Mouse (Mus musculus): ENCODE measurements at regions not wholly inside any gene's neighbourhood (a gene's known extent, or its start where the extent isn't known, plus 50 kb on each side); places are given as distances from the start of the nearest gene placed in this dataset.

- H3K4me3 ChIP-seq, result no peak overlapping the region
- H3K9ac ChIP-seq (replicated peaks), result no peak overlapping the region
- WGBS, result 44% methylated on average over 3 of the region's 3 CpGs
- H3K4me2 ChIP-seq (replicated peaks), result no peak overlapping the region
- no peaks in the 10 kb centered on the region for H3K36me3 ChIP-seq
- no peak; the same call in 1 of the 2 replicates for ATAC-seq (replicated peaks)
- H3K27me3 ChIP-seq, result no peaks in the 10 kb centered on the region
- peak overlapping the region; percentile 46 for H3K27ac ChIP-seq (replicated peaks)
- peaks cover 26% of the 10 kb centered on the region for H3K4me1 ChIP-seq
- H3K9me3 ChIP-seq, result no peaks in the 10 kb centered on the region
These were observed 147.3 kb downstream of the Dyrk2 start for GRCm38 (mm10) chr10:118722671-118723070.

- WGBS, result 92% methylated on average over 4 of the region's 4 CpGs
- no peaks in the 10 kb centered on the region for H3K36me3 ChIP-seq
- H3K27me3 ChIP-seq, result no peaks in the 10 kb centered on the region
- no peaks in the 10 kb centered on the region for H3K4me1 ChIP-seq
- ATAC-seq (replicated peaks), result no peak
- no peaks in the 10 kb centered on the region for H3K9me3 ChIP-seq
- no peak overlapping the region for H3K4me2 ChIP-seq (replicated peaks)
- no peak overlapping the region for H3K4me3 ChIP-seq
- H3K9ac ChIP-seq (replicated peaks), result no peak overlapping the region
- no peak overlapping the region for H3K27ac ChIP-seq (replicated peaks)
These were observed 133.9 kb downstream of the Dyrk2 start for GRCm38 (mm10) chr10:118736093-118736492.

- no peak overlapping the region for H3K4me2 ChIP-seq (replicated peaks)
- H3K36me3 ChIP-seq, result no peaks in the 10 kb centered on the region
- H3K4me1 ChIP-seq, result no peaks in the 10 kb centered on the region
- ATAC-seq (replicated peaks), result no peak
- H3K4me3 ChIP-seq, result no peak overlapping the region
- no peaks in the 10 kb centered on the region for H3K27me3 ChIP-seq
- H3K9ac ChIP-seq (replicated peaks), result no peak overlapping the region
- no peak overlapping the region for H3K27ac ChIP-seq (replicated peaks)
- no peaks in the 10 kb centered on the region for H3K9me3 ChIP-seq
These were observed 132.9 kb downstream of the Dyrk2 start for GRCm38 (mm10) chr10:118737064-118737463.

GRCm38 (mm10) chr10:118739849-118740481 lies 130.0 kb downstream of the Dyrk2 start:
- Histone ChIP-seq H3K4me3 (no peak overlapping the region), H3K27me3 (no peaks in the 10 kb centered on the region), H3K36me3 (no peaks in the 10 kb centered on the region), H3K4me2 (replicated peaks) (no peak overlapping the region), H3K4me1 (no peaks in the 10 kb centered on the region), H3K9ac (replicated peaks) (no peak overlapping the region), H3K9me3 (no peaks in the 10 kb centered on the region), H3K27ac (replicated peaks) (no peak overlapping the region)
- WGBS, result 84% methylated on average over 10 of the region's 10 CpGs
- ATAC-seq (replicated peaks), result no peak

GRCm38 (mm10) chr10:118743831-118744230 lies 126.2 kb downstream of the Dyrk2 start:
- Histone ChIP-seq H3K4me2 (replicated peaks) (no peak overlapping the region), H3K27me3 (no peaks in the 10 kb centered on the region), H3K27ac (replicated peaks) (no peak overlapping the region), H3K4me1 (0 out of 2 replicates have a peak, but pooled peaks cover 8% of the 10 kb centered on the region), H3K36me3 (no peaks in the 10 kb centered on the region), H3K9me3 (no peaks in the 10 kb centered on the region), H3K4me3 (no peak overlapping the region), H3K9ac (replicated peaks) (no peak overlapping the region)
- no peak for ATAC-seq (replicated peaks)
- 84% methylated on average over 9 of the region's 9 CpGs for WGBS

GRCm38 (mm10) chr10:118746719-118747395 lies 123.2 kb downstream of the Dyrk2 start:
- WGBS, result 60% methylated on average over 4 of the region's 4 CpGs

GRCm38 (mm10) chr10:118749039-118749438 lies 121.0 kb downstream of the Dyrk2 start:
- no peak overlapping the region for H3K9ac ChIP-seq (replicated peaks)
- ATAC-seq (replicated peaks), result no peak
- H3K4me2 ChIP-seq (replicated peaks), result no peak overlapping the region
- no peak overlapping the region for H3K27ac ChIP-seq (replicated peaks)
- no peaks in the 10 kb centered on the region for H3K27me3 ChIP-seq
- no peaks in the 10 kb centered on the region for H3K36me3 ChIP-seq
- WGBS, result 82% methylated on average over 1 of the region's 1 CpGs
- H3K4me1 ChIP-seq, result 0 out of 2 replicates have a peak, but pooled peaks cover 8% of the 10 kb centered on the region
- no peaks in the 10 kb centered on the region for H3K9me3 ChIP-seq
- no peak overlapping the region for H3K4me3 ChIP-seq

More at GRCm38 (mm10) chr10:118746719-118747395, 123.2 kb downstream of the Dyrk2 start:
- Histone ChIP-seq H3K27me3 (no peaks in the 10 kb centered on the region), H3K27ac (replicated peaks) (peak overlapping the region; percentile 19; the same call in 1 of the 2 replicates), H3K9ac (replicated peaks) (no peak overlapping the region), H3K4me1 (0 out of 2 replicates have a peak, but pooled peaks cover 8% of the 10 kb centered on the region), H3K4me3 (no peak overlapping the region), H3K4me2 (replicated peaks) (no peak overlapping the region), H3K9me3 (no peaks in the 10 kb centered on the region), H3K36me3 (no peaks in the 10 kb centered on the region)
- ATAC-seq (replicated peaks), result no peak; the same call in 1 of the 2 replicates

- Histone ChIP-seq H3K9me3 (no peaks in the 10 kb centered on the region), H3K36me3 (no peaks in the 10 kb centered on the region), H3K27ac (replicated peaks) (no peak overlapping the region), H3K4me1 (0 out of 2 replicates have a peak, but pooled peaks cover 8% of the 10 kb centered on the region), H3K27me3 (no peaks in the 10 kb centered on the region), H3K9ac (replicated peaks) (no peak overlapping the region), H3K4me3 (no peak overlapping the region), H3K4me2 (replicated peaks) (no peak overlapping the region)
- no peak for ATAC-seq (replicated peaks)
- 69% methylated on average over 6 of the region's 6 CpGs for WGBS
These were observed 120.3 kb downstream of the Dyrk2 start for GRCm38 (mm10) chr10:118749756-118750155.

GRCm38 (mm10) chr10:118751110-118751509 lies 118.9 kb downstream of the Dyrk2 start:
- no peaks in the 10 kb centered on the region for H3K9me3 ChIP-seq
- ATAC-seq (replicated peaks), result no peak
- no peak overlapping the region for H3K4me2 ChIP-seq (replicated peaks)
- H3K27ac ChIP-seq (replicated peaks), result no peak overlapping the region
- no peaks in the 10 kb centered on the region for H3K27me3 ChIP-seq
- 82% methylated on average over 2 of the region's 2 CpGs for WGBS
- H3K9ac ChIP-seq (replicated peaks), result no peak overlapping the region
- H3K36me3 ChIP-seq, result no peaks in the 10 kb centered on the region
- H3K4me3 ChIP-seq, result no peak overlapping the region
- 0 out of 2 replicates have a peak, but pooled peaks cover 8% of the 10 kb centered on the region for H3K4me1 ChIP-seq

DNA sequence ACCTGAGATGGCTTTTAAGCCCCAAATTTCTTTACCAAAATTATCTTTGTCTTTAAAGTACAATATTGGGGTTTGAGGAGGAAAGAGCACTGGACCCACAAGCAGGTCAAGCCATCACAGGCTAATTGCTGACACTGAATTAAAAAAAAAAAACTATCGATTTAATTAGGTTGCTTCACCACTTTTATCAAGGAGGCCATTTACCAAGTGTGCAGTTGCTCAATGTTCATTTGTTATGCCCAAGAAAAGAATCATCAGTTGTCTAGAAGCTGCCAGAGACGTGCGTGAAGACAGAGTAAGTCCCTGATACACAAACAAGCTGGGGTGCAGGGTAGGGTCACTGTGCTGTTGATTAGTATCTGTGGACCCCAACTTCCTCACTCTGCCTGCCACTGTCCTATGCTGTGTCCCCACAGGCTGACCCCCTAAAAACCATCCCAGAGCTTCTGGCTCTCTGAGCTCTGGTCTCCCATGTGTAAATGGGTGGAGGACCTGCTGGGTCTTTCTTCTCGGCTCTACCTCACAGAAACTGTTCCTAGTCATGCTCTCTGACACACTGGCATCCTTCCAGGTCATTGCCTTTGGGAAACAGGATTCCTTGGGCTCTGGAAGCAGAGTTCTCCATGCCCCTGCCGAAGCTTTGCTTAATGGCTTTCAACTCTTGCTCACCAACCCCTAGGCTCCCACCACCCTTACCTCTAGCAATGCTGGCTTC lies 116.8 kb downstream of the Dyrk2 start:
- WGBS, result 72% methylated on average over 5 of the region's 5 CpGs
- no peaks in the 10 kb centered on the region for H3K36me3 ChIP-seq
- H3K4me1 ChIP-seq, result no peaks in the 10 kb centered on the region
- H3K4me3 ChIP-seq, result no peak overlapping the region
- no peak overlapping the region for H3K9ac ChIP-seq (replicated peaks)
- no peak overlapping the region for H3K27ac ChIP-seq (replicated peaks)
- H3K4me2 ChIP-seq (replicated peaks), result no peak overlapping the region
- no peaks in the 10 kb centered on the region for H3K27me3 ChIP-seq
- ATAC-seq (replicated peaks), result no peak
- H3K9me3 ChIP-seq, result no peaks in the 10 kb centered on the region

DNA sequence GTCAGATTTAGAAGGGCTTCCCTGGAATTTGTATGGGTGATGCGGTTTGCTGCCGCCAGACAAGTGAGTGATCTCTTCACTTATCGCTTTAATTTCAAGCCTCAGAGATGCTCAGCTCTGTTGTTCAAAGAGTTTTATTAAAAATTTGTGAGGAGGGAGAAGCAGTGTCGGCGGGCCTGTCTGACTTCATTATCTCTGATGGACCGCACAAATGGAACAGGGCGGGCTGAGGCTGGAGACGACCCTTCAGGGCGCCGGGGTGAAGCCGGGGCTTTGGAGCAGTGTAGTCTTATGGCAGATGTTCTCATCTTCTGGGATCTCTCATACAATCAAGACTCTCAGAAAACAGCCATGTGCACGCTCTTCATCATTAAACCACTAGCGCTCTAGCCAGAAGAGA lies 115.2 kb downstream of the Dyrk2 start:
- Histone ChIP-seq H3K9ac (replicated peaks) (no peak overlapping the region), H3K27me3 (no peaks in the 10 kb centered on the region), H3K36me3 (no peaks in the 10 kb centered on the region), H3K4me1 (peaks cover 4% of the 10 kb centered on the region; the same call in 1 of the 2 replicates), H3K27ac (replicated peaks) (no peak overlapping the region), H3K4me3 (no peak overlapping the region), H3K4me2 (replicated peaks) (no peak overlapping the region), H3K9me3 (no peaks in the 10 kb centered on the region)
- ATAC-seq (replicated peaks), result no peak
- WGBS, result 93% methylated on average over 13 of the region's 13 CpGs

GRCm38 (mm10) chr10:118758825-118759471 lies 111.1 kb downstream of the Dyrk2 start:
- no peaks in the 10 kb centered on the region for H3K9me3 ChIP-seq
- no peak overlapping the region for H3K27ac ChIP-seq (replicated peaks)
- no peaks in the 10 kb centered on the region for H3K27me3 ChIP-seq
- 53% methylated on average over 18 of the region's 18 CpGs for WGBS
- ATAC-seq (replicated peaks), result peak; percentile 78
- peaks cover 12% of the 10 kb centered on the region for H3K4me1 ChIP-seq
- 0 out of 2 replicates have a peak overlapping the region, but pooled peaks have one; percentile 11 for H3K4me2 ChIP-seq (replicated peaks)
- no peak overlapping the region for H3K4me3 ChIP-seq
- H3K9ac ChIP-seq (replicated peaks), result no peak overlapping the region
- no peaks in the 10 kb centered on the region for H3K36me3 ChIP-seq
